Mouse (Mus musculus) gastrocnemius, adult 8-10 months (tissue): ENCODE data around the gene H1foo. TPM values are rescaled to one million over a fixed set of nuclear protein-coding genes. Genes with fewer than 3 reads are reported as not detected.

ENCODE experiments used
- DNase-seq, 2 experiments: peaks; one replicate each; pipeline ENCODE4 v3.0.0; 2022; ENCODE audit warnings: low spot score in 2 of 2
- total RNA-seq, 4 experiments: library from RNA; stranded (reverse); gene quantifications; 2 replicates each; pipeline ENCODE4 v1.2.4; 2022

Gene H1foo
- total RNA-seq, 4 experiments from 2014 or later, result not detected

DNA sequence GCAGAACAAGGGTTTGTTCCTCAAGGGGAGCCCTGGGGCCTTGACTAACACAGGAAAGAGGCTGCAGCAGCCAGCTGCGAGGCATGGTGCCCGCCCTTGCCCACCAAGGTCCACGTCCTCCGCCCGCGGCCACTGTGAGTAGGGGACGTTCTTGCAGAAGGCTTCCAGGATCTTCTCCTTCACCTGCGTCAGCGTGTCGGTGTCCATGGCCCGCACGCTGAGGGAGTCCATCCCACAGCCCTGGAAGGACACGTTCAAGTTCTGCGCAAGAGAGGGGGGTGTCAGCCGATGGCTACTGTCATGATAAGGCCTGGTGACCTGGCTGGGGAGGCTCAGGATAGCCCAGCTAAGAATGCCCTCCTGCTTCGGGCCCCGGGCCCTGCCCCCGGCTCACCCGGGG is 15.6 kb downstream of the H1foo start:
- no peak for DNase-seq

DNA sequence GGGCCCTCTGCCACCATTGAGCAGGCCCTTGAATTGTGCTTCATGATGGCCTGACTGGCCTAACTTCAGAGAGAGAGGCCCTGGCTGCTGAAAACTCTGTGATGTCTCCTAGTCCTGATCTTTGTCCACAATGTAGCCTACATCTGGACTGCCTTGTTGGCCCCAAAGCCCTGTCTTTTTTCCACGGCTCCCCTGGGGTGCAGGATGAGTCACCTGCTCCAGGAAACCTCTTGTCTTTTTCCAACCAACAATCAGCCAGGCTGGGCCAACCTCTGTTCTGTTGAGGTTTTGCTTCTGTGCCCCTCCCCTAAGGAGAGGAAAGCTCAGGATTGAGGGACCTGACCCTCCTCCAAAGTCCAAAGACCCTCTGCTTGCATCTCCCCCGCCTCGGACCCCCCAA is 17.0 kb downstream of the H1foo start:
- no peak for DNase-seq

GRCm38 (mm10) chr6:115962439-115963085 is 17.8 kb downstream of the H1foo start:
- DNase-seq, result no peak

DNA sequence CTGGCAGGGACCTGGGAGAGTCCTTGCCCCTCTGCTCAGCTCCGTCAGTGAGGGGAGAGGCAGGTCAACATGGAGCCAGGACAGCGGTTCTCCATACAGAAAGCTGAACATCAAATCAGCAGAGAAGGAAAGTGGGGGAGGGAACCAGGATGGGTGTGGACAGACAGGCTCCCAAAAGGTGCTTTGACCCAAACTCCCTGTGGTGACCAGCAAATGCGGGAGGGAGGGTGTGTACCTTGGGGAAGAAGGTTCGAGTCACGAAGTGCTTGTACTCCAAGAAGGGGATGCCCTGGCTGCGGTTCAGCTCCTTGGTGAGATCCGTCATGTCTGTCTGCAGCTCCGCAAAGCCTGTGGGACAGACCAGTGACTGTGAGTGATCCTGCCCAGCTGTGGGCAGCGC is 18.9 kb downstream of the H1foo start:
- DNase-seq, result no peak

- no peak for DNase-seq
Measured at GRCm38 (mm10) chr6:115966227-115966966, 21.7 kb downstream of the H1foo start.

DNA sequence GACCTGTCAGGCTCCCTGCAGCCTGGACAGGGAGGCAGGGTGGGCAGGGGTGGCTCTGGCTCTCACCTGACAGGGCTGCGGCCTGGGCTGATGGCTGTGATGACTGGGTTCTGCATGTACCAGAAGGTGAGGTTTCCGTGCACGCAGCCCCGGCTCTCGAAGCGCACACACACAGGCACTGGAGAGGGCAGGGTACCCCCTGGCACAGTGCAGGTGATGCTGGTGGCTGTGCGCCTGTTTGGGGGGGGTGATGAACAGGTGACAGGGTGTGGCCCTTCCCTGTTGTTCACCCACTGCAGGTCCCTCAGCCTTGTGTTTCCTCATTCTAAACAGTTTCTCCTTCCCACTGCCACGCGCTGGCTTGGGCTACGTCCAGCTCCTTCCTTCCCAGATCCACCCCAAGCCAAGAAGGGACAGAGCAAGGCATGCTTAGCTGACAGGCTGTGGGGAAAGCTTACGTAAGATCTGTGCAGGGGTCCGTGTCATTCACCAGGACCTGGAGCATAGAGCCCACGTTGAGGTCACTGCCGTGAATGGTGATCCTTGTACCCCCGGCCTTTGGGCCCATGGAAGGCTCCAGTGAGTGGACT is 22.6 kb downstream of the H1foo start:
- no peak for DNase-seq

DNA sequence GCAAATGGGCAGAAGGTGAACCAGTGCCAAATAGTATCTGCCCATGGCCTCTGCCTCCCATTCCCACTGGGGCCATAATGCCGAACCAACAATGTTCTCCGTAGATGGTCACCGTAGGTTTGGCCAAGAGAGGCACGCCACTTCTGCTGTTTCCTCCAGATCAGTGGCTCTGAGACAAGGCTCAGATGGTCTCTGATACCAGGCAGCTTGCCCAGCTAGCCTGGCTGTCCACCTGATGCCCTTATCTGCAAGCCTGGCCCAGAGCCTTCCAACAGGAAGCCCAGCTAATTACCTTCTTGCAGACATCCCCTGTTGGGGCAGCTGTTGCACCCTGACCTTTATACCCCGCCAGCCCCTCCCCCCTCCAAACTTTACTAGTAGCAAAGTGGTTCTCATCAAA is 23.3 kb downstream of the H1foo start:
- DNase-seq, result no peak

DNA sequence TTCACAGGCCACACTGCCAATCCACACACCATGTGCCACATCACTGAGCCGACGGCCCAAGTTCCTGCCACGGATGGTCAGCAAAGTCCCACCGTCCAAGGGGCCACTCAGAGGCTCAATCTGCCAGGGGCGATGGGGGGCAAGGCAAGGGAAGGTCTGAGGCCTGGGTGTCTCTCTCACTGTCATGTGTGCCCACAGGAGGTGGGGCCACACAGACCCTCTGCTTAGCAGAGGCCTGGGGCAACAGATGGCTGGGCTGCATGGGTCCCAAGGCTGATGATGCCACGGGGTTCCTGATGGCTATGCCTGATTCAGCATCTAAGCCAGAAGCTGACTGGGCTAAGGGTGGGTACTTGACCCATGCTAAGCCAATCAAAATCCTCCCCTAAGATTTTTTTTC is 24.0 kb downstream of the H1foo start:
- no peak for DNase-seq

GRCm38 (mm10) chr6:115969103-115969502 is 24.4 kb downstream of the H1foo start:
- no peak for DNase-seq

DNA sequence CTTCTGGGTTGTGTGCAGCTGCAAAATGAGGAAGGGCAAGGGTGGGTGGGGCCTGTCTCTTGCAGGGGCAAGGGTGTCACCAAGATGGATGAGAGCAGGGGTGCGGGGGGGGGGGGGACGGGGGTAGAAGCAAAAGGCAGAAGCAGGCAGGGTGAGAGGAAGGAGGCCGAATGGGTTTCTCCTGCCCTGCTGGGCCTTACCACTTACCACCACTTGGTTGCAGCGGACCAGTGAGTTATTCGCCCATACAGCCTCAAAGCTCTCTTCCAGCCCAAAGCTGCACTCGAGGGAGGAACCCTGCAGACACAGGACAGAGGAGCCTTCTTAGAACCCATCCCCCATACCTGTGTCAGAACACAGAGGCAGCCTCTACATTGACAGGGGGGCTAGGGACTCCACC is 25.2 kb downstream of the H1foo start:
- no peak for DNase-seq

GRCm38 (mm10) chr6:115971273-115972060 is 26.7 kb downstream of the H1foo start:
- DNase-seq, result no peak

- no peak for DNase-seq
Measured at GRCm38 (mm10) chr6:115972083-115972764, 27.5 kb downstream of the H1foo start.

DNA sequence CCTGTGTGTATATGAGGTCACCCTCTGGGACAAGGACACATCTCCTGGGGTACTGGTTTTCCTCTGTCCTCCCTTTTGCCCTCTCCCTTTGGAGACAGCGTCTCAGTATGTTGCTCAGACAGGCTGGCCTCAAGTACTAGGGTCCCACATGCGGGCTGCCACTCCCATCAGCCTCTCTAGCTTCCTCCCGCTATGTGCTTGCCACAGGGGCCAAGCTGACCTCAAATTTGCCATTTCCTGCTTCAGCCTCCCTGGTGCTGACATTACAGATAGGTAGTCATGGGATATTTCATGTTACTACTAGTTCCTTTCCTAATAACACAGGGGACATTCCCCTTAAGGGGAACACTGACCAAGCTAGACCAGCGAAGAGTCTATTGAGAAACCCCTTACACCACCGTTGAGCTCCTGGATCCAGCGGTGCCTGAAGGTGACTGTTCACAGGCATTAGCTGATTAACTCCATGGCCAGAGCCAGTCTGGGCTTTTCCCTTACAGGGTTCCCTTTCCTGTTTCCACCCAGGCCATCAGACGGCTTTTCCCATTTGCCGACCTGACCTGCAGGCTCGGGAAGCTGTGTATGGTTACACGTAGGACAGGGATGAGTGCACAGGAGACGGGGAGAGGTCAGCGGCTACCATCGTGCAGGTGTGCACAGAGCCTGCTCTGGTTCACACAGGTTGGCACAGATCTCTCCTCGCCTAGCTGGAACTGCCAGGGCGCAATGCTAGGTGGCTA is 28.6 kb downstream of the H1foo start:
- DNase-seq, result no peak

- no peak for DNase-seq
Measured at GRCm38 (mm10) chr6:115973881-115974662, 29.3 kb downstream of the H1foo start.

GRCm38 (mm10) chr6:115975606-115976005 is 30.9 kb downstream of the H1foo start:
- DNase-seq, result no peak

- no peak for DNase-seq
Measured at GRCm38 (mm10) chr6:115977810-115978209, 33.1 kb downstream of the H1foo start.

DNA sequence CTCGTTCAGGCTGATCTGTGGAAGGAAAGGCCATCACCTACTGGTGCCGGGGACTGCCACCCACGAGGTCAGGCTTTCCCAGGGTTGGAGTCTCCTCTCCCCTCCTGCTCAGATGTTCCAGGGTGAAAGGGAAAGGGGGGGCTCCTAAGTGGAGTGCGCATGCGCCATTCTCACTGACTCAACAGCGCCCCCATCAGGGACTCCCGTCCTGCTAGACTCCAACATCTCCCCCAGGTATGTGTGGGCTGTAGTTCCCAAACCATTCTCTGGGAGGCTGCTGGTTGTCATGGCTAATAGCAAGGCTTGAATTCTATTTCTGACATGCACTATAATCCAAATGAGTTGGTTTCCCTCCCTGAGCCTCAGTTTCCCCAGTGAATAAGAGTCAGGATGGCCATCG is 33.9 kb downstream of the H1foo start:
- no peak for DNase-seq

- DNase-seq, result no peak
Measured at GRCm38 (mm10) chr6:115982889-115983288, 38.2 kb downstream of the H1foo start.

GRCm38 (mm10) chr6:115983306-115984038 is 38.7 kb downstream of the H1foo start:
- no peak for DNase-seq
